Mouse (Mus musculus) cerebellum, adult 2 months (tissue): ENCODE results near the gene Rpp38.

ENCODE experiments used
- CTCF ChIP-seq: fragments of 200-500 bp; IDR thresholded peaks from 2 replicates; pipeline ENCODE4 v1.5.1; 2011; ENCODE audit warnings: low read depth, mild to moderate bottlenecking, control low read depth, low read length, moderate library complexity, borderline replicate concordance; ENCODE audit not compliant: insufficient read depth
- POLR2A ChIP-seq: fragments of 200-500 bp; IDR thresholded peaks from 2 replicates; pipeline ENCODE4 v1.6.1; 2011; ENCODE audit warnings: low read length, control low read depth, borderline replicate concordance; ENCODE audit not compliant: insufficient read depth

- TF ChIP-seq POLR2A (no peak), CTCF (no peak)
Observed at GRCm38 (mm10) chr2:3361067-3361466, 28.6 kb upstream of the Rpp38 start.
